Mouse (Mus musculus): ENCODE measurements at regions not wholly inside any gene's neighbourhood (a gene's known extent, or its start where the extent isn't known, plus 50 kb on each side); places are given as distances from the start of the nearest gene placed in this dataset.

DNA sequence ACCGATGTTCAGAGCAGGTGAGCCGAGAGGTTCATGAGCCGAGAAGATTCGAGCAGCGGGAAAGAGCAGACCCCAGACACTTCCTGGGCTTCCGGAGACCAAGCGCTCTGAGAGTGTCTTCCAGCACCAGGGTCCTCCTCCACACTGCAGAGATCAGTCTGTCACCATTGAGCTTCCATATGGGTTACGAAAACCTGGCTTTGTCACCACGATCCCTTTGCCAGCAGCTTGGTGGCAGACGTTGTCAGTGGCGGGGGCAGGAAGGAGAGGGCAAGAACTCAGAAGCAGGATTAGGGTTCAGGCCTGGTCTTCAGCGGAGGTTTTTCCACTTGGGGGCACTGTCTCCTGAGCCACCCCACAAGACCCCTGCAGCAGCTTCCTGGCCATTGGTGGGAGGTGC lies 288.5 kb downstream of the Ptpru start:
- in situ Hi-C loops (cut with MboI, MseI): no loop called here

DNA sequence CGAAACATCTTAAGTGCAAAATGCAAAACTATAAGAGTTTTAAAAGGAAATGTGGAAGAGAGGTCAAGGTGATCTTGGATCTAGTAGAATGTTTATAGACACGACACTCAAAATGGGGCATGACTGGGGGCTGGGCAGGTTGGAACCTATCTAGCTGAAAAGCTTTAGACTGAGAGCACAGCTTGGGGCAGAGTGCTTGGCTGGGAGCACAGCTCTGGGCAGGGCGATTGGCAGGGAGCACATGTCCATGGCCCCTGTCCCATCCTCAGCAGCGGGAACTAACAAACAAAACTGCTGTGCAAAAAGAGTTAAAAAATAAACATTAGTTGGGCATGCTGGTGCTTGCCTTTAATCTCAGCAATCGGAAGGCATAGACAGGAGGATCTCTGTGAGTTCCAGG lies 279.6 kb downstream of the Ptpru start:
- in situ Hi-C loops (cut with MboI, MseI): no loop called here

DNA sequence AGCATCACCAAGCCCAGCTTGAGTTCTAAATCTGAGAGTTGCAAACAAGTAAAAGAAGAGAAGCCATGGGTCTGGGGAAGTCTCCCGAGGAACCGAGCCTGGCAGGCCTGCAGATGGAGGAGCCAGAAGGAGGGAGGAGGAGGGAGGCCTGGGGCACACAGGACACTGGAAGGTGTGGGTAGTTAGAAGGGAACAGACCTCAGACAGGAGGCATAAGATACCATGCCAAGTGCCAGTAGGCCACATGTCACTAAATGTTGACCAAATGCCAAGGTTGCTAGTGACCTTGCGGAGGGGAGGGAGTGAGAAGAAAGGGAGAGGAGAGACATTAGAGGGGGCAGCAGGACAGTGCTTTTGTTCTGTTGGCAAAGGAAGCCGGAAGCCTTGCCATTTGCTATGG lies 274.2 kb downstream of the Ptpru start:
- in situ Hi-C loops (cut with MboI, MseI): no loop called here

DNA sequence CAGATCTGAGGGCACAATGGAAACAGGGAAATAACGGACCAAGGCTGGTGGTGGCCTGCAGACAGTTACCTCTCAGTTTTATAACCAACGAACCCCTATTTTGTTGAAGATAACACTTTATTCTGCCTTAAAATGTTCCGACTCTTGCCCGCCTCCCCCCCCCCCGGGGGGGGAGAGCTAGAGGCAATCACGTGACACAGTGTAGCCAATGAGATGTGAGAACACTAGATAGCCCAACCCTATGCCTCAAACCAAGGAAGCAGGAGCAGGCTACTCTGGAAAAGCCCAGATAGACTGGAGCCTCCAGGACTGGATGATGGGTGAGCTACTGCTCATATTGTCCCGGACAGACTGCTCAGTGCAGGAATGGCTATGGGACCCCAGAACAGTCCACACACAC lies 272.9 kb downstream of the Ptpru start:
- in situ Hi-C loops (cut with MboI, MseI): no loop called here

DNA sequence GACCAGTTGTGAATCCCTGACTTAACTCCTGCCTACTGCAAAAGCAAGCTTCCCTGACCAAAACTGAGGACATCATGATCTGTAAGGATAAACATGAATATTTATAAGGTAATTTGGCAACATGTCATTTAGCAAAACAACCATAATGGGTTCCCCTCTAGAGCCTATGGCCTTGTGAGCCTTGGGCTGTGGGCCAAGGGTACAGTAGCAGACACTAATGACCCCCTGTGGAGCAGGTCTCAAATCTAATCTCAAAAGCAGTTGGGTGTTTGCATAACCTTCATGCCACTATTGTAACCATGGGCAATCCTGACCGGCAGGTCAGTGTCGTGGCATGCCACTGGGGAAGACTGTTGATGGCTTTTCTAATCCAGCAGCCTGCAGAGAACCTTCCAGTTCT lies 270.8 kb downstream of the Ptpru start:
- in situ Hi-C loops (cut with MboI, MseI): no loop called here

DNA sequence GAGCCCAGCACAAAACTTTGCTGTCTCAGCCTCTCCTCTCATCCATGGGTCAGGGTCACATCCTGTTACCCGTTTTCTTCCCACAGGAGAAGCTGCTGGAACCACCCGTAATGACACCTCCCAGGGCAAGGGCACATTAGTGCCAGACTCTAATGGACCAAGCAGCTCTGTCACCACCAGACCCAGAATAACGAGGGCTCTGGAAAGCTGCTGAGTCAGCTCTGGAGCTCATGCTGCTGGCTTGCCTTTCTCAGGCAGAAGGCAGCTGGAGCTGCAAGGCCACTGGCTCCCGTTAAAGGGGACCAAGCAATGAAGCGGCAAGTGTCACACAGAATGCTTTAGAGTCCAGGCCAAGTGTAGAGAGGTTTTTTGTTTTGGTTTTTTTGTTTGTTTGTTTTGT lies 268.9 kb downstream of the Ptpru start:
- in situ Hi-C loops (cut with MboI, MseI): no loop called here

DNA sequence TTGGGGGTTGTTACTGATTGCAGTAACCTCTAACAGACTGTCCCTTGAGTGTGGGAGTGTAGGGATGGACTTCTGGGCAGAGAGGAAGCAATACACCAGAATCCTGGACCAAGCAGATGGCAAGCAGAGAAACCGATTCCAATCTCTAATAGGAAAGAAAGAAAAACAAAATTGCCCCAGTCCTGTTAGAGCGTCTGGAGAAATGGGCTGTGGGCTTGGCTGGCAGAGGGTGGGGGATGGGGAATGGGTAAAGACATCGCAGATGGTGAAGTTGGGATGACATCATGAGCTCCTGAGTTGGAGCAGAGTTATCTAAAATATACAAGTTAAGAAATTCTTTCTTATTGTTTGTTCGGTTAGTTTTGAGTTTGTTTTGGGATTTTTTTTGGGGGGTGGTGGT lies 260.5 kb downstream of the Ptpru start:
- in situ Hi-C loops (cut with MboI, MseI): no loop called here

DNA sequence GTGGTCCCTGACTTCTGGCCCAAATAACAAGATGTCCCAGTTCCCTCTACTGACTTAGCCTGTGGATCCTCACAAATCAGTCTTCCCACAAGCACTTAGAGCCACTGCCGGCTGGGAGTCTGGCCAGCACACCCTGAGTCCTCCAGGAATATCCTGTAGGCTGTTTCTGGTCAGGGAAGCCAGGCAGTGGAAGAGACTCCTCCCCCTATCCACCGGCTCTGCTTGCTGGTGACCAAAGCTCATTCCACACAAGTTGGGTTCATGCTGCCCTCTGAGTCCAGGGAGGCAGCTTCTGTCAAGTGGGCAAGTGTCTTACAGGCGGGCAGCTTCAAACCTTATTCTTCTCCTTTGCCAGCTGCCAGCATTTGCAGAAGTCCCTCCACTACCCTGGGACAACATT lies 252.1 kb downstream of the Ptpru start:
- in situ Hi-C loops (cut with MboI, MseI): no loop called here

DNA sequence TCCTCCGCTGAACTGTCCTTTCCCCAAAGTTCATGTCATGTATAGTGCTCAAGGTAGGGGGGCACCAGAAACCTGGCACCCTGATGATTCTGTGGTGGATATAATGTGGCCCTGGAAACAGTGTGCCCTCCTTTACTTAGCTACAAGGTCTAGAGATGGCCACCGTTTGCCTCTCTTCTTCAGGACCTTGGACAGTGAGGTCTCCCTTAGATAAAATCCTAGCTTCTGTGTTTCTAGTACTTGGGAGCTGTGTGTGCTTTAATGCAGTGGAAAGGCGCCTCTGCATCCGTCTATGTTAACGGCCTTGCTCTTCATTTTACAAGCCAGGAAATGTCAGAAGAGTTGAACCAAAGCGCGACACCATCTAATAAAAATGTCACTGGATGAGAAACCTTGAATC lies 250.6 kb downstream of the Ptpru start:
- in situ Hi-C loops (cut with MboI, MseI): no loop called here

DNA sequence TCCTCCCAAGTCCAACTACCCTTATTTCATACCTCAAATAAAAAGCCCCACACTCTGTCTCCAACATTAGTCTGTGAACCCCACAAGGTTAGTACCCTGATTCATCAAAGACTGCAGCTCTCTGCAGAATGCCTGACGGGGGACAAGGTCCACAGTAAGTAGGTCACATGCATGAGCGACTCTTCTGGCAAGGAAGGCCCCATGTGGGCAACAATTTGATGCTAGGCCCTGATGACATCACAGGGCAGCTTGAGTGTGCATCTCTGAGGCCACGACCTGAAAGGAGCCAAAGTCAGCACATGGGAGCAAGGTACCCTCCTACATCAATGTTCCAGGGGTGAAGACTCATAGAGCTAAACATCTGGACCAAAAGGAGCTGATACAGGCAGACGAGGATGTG lies 248.0 kb downstream of the Ptpru start:
- in situ Hi-C loops (cut with MboI, MseI): no loop called here

DNA sequence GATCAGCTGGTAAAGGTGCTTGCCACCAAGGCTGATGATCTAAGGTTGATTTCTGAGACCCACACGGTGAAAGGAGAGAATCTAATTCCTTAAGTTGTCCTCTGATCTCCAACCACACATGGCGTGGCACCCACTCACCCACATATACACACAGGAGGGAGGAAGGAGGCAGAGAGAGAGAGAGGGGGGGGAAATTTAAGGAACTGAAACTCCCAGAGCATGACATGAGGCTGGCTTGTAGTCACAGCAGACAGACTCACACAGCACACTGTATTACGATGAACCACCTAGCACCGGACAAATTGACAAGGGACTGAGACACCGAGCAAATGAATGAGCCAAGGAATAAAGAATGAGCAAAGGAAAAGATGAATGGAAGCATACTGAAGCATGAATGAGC lies 246.6 kb downstream of the Ptpru start:
- in situ Hi-C loops (cut with MboI, MseI): no loop called here

DNA sequence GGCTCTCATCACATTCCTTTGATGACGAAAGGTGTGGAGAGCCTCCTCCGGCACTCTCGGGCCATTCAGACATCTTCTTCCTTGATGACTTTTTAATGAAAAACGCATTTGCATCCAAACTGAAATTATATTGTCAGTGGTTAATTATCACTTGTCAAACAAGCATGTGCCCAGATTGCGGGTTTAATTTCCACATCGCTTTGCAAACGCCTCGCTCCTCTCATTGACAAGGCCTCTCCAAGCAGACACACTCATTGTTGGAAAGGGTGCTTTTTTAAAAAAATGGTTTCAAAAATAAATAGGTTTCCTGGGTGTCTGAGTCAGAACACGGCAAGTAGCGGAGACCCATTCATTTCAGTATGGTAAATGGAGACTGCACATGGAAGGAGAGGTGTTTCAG lies 240.1 kb downstream of the Ptpru start:
- in situ Hi-C loops (cut with MboI, MseI): no loop called here

DNA sequence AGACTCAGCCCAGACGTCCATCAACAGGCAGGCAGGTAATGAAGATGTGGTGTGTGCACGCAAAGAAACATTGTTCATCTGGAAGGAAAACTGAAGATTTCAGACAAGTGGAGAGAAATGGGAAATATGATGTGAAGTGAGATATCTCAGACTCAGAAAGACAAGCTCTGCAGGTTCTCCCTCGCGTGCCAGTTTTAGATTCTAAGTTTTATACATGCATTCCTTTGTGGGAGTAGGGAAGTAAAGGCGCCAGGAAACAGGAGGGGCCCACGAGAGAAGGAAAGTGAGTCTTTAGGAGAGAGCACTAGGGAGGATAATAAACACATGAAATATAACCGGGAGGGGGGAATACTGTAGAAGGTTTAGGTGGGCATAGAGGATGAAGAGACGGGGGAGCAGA lies 223.7 kb downstream of the Ptpru start:
- in situ Hi-C loops (cut with MboI, MseI): no loop called here

DNA sequence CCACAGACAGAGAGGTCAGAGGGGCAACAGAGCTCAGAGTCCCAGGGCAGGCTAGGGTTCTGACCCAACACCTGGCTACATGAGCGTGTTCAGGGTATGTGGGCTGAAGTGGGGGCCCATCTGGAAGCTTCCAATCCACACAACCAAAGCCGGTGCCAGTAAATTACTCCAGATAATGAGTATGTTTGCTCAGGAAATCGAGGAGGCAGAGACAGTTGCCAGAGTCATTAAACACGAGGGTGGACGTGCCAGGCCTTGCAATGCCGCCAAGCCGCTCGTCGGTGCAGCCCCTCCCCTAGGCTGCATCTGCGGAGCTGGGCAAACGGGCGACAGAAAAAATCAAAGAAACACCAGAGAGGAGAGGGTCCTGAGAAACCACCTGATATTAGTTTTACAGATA lies 222.5 kb downstream of the Ptpru start:
- in situ Hi-C loops (cut with MboI, MseI): no loop called here

DNA sequence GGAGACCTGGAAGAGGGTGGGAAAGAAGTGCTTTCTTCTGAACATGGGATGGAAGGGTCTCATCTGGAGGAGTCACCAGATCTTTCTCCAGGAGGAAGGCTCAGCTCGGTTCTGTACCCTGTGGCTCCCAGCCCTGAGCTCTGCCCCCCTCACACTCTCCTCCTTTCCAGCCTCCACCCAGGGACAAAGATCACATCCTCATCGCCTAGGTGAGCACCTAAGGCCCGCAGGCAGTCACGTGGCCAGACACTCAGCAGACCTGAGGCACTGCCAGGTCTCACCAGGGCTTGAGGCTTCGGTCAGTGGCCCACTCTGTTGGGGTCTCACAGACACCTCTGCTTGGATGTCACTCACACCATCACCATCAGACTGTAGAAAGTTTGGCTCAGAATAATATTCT lies 200.0 kb downstream of the Ptpru start:
- in situ Hi-C loops (cut with MboI, MseI): no loop called here

DNA sequence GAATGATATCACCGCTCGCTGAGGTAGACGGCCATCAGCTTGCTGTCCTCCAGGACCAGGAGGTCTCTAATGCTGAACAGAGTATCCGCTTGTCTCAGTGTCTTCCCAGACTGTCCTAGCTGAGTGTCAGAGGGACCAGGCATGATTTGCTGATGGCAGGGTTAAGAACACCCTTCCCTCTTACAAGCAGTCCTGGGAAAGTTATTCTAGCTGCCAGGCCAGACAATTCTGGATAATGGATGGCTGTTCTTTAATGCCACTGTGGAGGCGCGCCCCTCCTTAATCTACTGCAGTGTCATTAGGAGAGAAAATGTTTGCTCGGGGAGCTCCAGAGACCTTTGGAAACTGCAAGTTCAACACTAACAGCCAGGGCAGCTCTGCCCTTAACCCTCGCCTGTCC lies 182.1 kb downstream of the Ptpru start:
- in situ Hi-C loops (cut with MboI, MseI): no loop called here

DNA sequence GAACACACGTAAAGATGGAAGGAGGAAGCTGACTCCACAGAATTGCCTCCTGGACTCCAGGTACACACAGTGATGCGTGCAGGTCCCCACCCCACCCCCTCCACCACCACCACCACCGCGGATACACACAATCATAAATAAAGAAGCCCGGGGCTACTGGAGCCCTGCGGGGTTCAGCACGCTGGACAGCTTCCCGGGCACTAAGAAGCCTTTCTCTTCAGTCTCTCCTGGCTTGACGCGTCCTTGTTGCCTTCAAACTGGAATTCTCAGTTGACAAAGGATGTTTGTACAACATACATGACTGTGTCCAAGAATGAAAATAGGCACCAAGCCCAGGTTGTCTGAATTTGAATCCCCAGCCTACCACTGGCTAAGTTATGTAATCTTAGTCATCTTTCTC lies 180.2 kb downstream of the Ptpru start:
- in situ Hi-C loops (cut with MboI, MseI): no loop called here

DNA sequence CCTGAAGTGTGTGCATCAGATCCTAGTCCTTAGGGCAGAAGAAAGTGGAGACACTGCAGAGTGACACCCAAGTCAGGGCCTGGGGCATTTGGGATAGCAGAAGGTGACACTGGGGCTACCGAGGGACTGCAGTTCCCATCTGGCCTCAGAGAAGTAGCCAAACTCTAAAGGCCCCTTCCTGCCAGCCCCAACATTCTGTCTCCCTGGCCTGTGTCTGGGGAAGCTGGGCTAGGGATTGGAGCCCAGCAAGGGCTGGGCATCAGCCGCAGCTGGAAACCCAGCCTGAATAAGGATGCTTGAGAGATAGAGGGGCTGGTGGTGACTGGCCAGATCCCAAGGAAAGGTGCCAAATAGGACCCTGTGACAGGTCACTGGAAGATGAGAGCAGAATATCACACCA lies 177.2 kb downstream of the Ptpru start:
- in situ Hi-C loops (cut with MboI, MseI): no loop called here

DNA sequence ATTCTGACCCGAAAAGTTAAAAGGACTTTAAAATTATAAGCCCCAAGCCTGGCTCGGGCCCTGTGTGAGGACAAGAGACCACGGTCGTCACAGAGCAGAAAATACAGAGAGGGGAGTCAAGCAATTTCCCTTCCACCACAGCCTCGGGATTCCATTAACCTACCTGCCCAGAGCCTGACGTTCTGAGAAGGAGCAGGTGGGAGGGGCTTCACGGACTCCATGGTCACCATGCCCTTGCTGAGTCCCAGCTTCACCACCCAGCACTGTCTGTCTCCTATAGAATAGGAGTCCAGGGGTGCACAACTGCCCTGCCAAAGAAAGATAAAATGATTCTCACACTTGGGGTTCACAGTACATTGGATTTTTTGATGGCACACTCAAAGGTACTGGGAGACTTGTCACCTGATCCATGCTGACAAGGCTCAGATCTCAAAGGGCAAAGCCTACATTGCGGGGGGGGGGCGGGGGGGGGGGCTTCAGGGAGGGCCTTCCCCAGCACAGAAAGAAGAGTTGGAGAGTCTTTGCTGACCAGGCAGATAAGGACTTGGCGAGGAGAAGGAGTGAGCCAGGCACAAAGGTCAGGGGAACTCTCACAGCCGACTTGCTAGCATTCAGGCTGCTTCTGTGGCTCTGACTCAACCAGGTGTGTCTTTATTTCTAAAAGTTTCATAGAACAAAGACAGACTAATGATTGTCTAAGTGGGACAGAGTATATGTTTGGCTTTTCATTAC lies 166.1 kb downstream of the Ptpru start:
- in situ Hi-C loops (cut with MboI, MseI): no loop called here

DNA sequence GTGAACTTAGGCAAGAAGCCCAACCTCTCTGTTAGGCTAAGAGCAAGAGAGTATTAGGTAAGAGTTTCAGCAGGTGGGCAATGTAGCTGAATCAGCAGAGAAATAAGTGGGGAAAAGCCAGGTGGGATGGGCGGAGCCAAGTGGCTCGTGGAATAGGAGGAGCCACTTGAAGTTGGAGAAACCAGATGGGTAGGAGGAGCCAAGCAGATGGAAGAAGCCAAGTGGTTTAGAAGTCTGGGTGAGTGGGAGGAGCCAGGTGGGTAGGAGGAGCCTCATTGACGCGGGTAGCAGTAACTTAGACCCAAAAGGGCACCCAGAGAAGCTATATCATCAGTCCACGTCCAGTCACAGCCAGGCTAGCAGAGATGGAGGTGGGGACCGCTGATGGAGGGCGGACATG lies 160.1 kb downstream of the Ptpru start:
- in situ Hi-C loops (cut with MboI, MseI): no loop called here

DNA sequence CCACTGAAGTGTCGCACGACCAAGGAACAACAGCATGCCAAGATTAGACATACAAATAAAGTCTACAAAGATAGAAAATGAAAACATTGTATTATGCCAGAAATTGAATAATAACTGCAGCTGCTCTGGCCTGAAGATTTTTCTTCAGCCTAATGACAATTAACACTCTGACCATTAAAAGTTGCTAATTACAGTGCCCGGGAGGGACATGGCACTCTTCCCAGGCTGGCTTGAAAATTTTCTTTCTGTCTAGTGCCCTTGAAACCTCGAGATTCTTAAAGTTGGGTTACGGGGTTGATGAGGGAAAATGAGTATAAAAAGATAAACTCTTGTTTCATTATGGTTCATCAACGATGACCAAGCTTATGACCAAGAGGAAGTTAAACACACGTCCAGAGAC lies 154.9 kb downstream of the Ptpru start:
- in situ Hi-C loops (cut with MboI, MseI): no loop called here

DNA sequence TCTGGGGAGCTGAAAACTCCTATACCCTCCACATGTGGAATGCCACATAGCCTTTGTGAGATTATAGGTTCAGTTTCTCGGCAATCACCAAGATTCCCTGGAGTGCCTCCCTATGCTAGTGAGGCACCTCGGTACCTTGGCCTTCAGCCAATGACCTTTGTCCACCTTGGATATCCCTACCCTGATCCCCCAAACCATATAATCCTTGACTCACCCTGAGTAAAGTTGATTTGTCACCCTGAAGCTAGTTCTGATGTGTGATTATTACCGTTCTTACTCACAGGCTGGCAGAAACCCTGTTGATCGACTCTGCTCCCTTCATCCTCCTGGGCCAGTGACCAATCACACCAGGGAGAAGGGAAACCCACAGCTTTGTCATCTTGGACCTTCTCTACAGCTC lies 152.5 kb downstream of the Ptpru start:
- in situ Hi-C loops (cut with MboI, MseI): no loop called here

DNA sequence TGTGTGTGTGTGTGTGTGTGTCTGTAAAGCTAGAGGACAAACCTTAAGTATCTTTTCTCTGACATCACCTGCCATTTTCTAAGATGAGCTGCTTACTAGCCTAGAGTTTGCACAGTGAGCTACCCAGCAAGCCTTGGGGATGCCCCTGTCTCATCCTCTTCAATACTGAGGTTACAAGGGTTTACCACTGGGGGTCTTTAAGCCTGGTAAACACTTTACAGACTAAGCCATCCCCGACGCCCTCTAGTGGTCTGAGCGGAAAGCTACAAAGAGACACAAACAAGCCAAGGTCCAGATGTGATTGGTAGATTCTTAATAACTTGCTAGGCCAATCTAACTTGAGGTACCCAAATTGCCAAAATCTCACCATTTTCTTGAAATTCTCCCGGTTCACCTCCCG lies 143.9 kb downstream of the Ptpru start:
- in situ Hi-C loops (cut with MboI, MseI): no loop called here
